Mouse (Mus musculus) hindbrain, embryonic 11.5 days (tissue): ENCODE measurements around the gene Styx. TPM values are rescaled to one million over a fixed set of nuclear protein-coding genes. Genes with fewer than 3 reads are reported as not detected.

Source experiments
- ATAC-seq: fragments of 200-750 bp; cut with Nextera tagmentation; 2 replicates; pipeline ENCODE4 v1.8.0; 2017; ENCODE audit warnings: mild to moderate bottlenecking, moderate TSS enrichment, moderate library complexity; ENCODE audit not compliant: low FRiP score
- DNase-seq: peaks from one replicate; pipeline ENCODE4 v3.0.0-alpha.2; 2015; ENCODE audit warnings: low spot score
- H3K27ac ChIP-seq: fragments of 300-500 bp; sonication (generic); 2 replicates; pipeline ENCODE4 v1.5.1; 2014; ENCODE audit warnings: mild to moderate bottlenecking, low read depth, low read length
- H3K27me3 ChIP-seq: fragments of 300-500 bp; sonication (generic); 2 replicates; pipeline ENCODE4 v1.6.1; 2014; ENCODE audit warnings: mild to moderate bottlenecking, low read length, moderate library complexity, mixed read lengths; ENCODE audit not compliant: control insufficient read depth, insufficient read depth
- H3K36me3 ChIP-seq: fragments of 300-500 bp; sonication (generic); 2 replicates; pipeline ENCODE4 v1.6.1; 2014; ENCODE audit warnings: mild to moderate bottlenecking, low read length, moderate library complexity, mixed read lengths; ENCODE audit not compliant: control insufficient read depth, insufficient read depth
- H3K4me1 ChIP-seq: fragments of 300-500 bp; sonication (generic); replicated peaks from 2 replicates; pipeline ENCODE4 v1.6.1; 2014; ENCODE audit warnings: low read length, mixed read lengths; ENCODE audit not compliant: control insufficient read depth, insufficient read depth
- H3K4me2 ChIP-seq: fragments of 300-500 bp; sonication (generic); replicated peaks from 2 replicates; pipeline ENCODE4 v1.6.1; 2014; ENCODE audit warnings: mild to moderate bottlenecking, low read depth, low read length
- H3K4me3 ChIP-seq: fragments of 300-500 bp; sonication (generic); 2 replicates; pipeline ENCODE4 v1.5.1; 2014; ENCODE audit warnings: low read depth, low read length
- H3K9ac ChIP-seq: fragments of 300-500 bp; sonication (generic); 2 replicates; pipeline ENCODE4 v1.6.1; 2014; ENCODE audit warnings: low read depth, low read length
- H3K9me3 ChIP-seq: fragments of 300-500 bp; sonication (generic); 2 replicates; pipeline ENCODE4 v1.6.1; 2016; ENCODE audit warnings: low read length; ENCODE audit not compliant: control insufficient read depth
- WGBS: fragments of 180-500 bp; shearing (Covaris S2); extraction: QIAGEN DNeasy Blood & Tissue Kit; methylation state at CpG from one replicate; pipeline ENCODE4 v1.1.7; 2014; 5-methylcytosine and 5-hydroxymethylcytosine counted together
- polyA plus RNA-seq: library from polyadenylated mRNA; unstranded; fragments of >200 nt; fragmentation: Nextera tagmentation; extraction: Ambion mirVana; gene quantifications from 2 replicates; pipeline ENCODE4 v1.2.1, GENCODE M21; 2014

The Styx gene
- polyA plus RNA-seq: 35.2 and 51.6 TPM in 2 replicates

DNA sequence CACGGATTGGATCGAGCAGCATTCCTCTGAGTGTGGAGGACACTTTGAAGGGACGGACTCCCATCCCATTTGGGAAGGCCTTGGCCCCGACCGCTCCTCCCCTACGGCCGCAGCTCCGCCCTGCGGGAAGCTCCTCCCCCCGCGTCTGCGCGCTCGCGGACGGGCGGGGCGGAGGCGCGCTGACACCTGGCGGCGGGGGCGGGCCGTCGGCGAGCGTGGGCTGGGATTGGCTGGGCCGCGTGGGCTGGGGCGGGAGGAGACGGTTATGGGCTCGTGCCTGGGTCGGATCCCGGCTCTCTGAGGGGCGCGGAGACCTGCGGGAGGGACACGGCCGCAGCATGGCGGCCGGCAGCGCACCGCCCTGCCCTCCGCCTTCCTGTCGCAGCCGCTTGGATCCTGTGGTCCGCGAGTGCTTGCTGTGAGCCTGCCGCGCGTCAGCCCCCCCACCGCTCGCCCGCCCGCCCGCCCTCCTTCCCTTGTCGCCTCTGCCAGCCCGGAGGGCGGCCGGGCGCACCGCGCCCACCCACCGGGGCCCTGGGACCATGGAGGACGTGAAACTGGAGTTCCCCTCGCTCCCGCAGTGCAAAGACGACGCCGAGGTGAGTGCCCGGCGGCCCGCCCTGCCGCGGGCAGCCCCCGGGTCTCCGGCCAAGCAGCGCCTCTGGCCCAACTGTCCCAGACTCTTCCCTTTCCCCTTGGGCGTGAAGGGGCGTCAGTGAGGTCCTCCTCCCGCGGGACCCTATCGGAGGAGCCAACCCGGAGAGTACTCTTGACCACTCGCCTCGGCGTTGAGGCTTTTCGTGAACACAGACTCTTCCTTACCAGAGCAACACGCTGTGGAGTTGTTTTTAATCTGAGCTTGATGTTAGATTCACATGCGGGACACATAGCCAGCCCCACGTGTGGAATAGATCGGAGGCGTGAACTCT is at the start of gene Styx:
Gene Styx, plus strand, starts transcription at position 163 of the 929 bp plus-strand sequence.
- peak within 1 kb of the TSS; percentile 78 for H3K9ac ChIP-seq
- ATAC-seq: peak; percentile 99
- no peaks in the 10 kb centered on the region for H3K27me3 ChIP-seq

DNA sequence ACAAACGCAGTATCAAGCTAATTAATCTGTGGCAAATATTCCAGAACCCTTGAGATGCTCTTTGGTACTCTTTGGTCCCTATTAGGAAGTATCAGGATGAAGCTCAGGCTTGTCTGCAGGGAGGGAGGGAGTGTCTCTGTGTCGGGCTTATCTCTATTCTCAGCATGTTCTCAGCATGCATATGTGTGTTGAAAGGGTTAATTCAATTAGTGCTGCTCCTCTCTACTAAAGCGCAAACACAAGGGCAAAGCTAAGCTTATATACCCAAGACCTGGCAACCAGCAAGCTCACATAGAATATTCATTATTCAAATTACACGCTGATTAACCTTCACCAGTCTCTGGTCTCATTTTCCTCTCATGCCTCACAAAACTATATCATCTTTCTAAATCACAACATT is 47.0 kb upstream of the Styx start:
- Histone ChIP-seq H3K27me3 (no peaks in the 10 kb centered on the region), H3K4me1 (no peaks in the 10 kb centered on the region), H3K36me3 (no peaks in the 10 kb centered on the region), H3K4me2 (no peak overlapping the region), H3K27ac (no peak overlapping the region), H3K9ac (no peak overlapping the region), H3K9me3 (no peaks in the 10 kb centered on the region), H3K4me3 (no peak overlapping the region)
- WGBS: 47% methylated on average over 4 of the region's 4 CpGs
- ATAC-seq (peak; percentile 86), DNase-seq (peak; percentile 26)

More for the DNA sequence above, at the start of gene Styx:
- peaks cover 6% of the 10 kb centered on the region; the same call in 1 of the 2 replicates for H3K36me3 ChIP-seq
- peak within 1 kb of the TSS; percentile 73 for H3K4me3 ChIP-seq
- no peaks in the 10 kb centered on the region for H3K9me3 ChIP-seq
- H3K4me2 ChIP-seq: peak within 1 kb of the TSS; percentile 76
- H3K27ac ChIP-seq: peak within 1 kb of the TSS; percentile 60
- under 1% methylated on average over 58 of the region's 93 CpGs for WGBS
- no peaks in the 10 kb centered on the region for H3K4me1 ChIP-seq
- DNase-seq: peak; percentile 95

DNA sequence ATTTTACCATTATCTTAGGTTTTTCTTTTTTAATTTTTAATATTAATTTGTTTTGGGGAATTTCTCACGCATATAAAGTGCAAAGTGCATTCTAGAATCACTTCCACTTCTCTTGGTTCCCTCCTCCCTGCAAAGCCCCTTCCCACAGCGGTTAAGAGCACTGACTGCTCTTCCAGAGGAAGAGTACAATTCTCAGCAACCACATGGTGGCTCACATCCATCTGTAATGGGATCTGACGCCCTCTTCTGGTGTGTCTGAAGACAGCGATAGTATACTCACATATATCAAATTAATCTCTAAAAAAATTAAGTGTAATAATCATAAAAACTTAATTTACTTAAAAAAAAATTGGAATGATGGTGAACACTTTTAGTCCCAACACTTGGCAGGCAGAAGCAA is 46.5 kb upstream of the Styx start:
- Histone ChIP-seq H3K27me3 (no peaks in the 10 kb centered on the region), H3K4me1 (no peaks in the 10 kb centered on the region), H3K9ac (no peak overlapping the region), H3K4me2 (no peak overlapping the region), H3K36me3 (no peaks in the 10 kb centered on the region), H3K27ac (no peak overlapping the region), H3K9me3 (no peaks in the 10 kb centered on the region), H3K4me3 (no peak overlapping the region)
- no peak for DNase-seq
- WGBS: 62% methylated on average over 4 of the region's 4 CpGs
- peak; percentile 71; the same call in 1 of the 2 replicates for ATAC-seq

DNA sequence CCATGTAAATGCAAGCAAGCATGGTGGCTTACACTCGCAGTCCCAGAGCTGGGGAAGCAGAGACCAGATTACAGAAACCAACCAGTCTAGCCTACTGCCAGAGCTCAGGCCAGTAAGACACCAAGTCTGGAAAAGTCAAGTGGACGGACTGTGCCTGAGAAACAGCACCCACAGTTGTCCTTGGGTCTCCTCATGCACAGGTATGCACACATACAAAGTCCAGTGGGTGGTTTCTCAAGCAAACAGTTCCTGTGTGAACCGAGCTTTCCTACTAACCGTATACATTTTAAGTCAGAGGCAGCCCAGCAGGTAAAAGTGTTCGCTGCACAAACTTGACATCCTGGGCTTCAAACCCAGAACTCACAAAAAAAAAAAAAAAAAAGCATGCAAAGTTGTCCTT is 45.0 kb upstream of the Styx start:
- Histone ChIP-seq H3K4me2 (no peak overlapping the region), H3K4me3 (no peak overlapping the region), H3K27me3 (no peaks in the 10 kb centered on the region), H3K27ac (no peak overlapping the region), H3K4me1 (no peaks in the 10 kb centered on the region), H3K9ac (no peak overlapping the region), H3K9me3 (no peaks in the 10 kb centered on the region), H3K36me3 (no peaks in the 10 kb centered on the region)
- DNase-seq (no peak), ATAC-seq (no peak)
- WGBS: 92% methylated on average over 5 of the region's 5 CpGs

DNA sequence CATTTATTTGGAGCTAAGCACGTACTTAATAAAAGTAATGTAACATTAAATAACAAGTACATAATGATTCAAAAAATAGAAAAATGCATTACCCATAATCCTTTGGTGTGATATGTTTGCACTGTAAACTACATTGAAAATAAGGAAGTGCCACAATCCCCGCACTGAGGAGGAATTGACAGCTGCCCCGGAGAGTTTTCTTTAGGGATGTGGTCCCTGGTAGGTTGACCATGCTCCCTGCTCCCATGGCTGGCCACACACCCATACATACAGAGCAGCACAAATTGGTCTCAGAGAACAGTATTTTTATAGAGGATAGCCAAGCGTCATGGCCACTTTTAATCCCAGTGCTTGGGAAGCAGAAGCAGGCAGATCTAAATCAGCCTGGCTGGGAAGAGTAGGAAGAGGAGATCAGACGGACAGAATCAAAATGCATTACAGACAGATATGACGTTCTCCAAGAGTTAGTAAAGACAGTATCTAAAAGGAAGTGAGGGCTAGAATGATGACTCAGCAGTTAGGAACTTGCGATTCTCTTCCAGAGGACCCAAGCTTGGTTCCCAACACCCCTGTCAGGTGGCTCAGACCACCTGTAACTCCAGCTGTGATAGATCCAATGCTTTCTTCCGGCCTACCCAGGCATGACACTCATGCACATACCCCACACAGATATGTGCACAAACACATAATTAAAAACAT is 43.1 kb upstream of the Styx start:
- H3K36me3 ChIP-seq: no peaks in the 10 kb centered on the region
- WGBS: 94% methylated on average over 8 of the region's 8 CpGs
- DNase-seq: no peak

DNA sequence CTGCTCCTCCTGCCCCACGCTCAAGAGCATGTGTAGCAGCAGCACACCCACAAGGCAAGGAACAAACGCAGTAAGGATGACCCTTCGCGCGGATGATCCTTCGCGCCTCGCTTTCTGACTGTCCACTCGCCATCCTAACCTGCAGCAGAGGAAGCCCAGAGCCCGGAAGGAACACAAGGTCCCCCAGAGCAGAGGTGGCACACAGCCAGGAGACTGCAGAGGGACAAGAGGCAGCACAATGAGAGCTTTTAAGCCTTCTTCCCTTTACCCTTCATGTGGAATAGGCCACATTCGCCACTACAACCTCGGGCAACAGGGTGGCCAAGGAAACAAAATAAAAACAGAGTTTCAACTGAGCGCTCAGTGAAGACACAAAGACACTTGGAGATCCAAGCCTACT is 41.2 kb upstream of the Styx start:
- no peak overlapping the region for H3K4me2 ChIP-seq
- no peaks in the 10 kb centered on the region for H3K9me3 ChIP-seq
- H3K27me3 ChIP-seq: no peaks in the 10 kb centered on the region
- no peaks in the 10 kb centered on the region for H3K36me3 ChIP-seq
- H3K4me3 ChIP-seq: no peak overlapping the region
- ATAC-seq (no peak), DNase-seq (no peak)
- WGBS: 93% methylated on average over 13 of the region's 13 CpGs
- H3K9ac ChIP-seq: no peak overlapping the region
- no peak overlapping the region for H3K27ac ChIP-seq
- no peaks in the 10 kb centered on the region for H3K4me1 ChIP-seq

More for the DNA sequence above, 43.1 kb upstream of the Styx start:
- no peak for ATAC-seq
- Histone ChIP-seq H3K4me2 (no peak overlapping the region), H3K27ac (no peak overlapping the region), H3K9ac (no peak overlapping the region), H3K4me3 (no peak overlapping the region), H3K27me3 (no peaks in the 10 kb centered on the region), H3K9me3 (no peaks in the 10 kb centered on the region), H3K4me1 (no peaks in the 10 kb centered on the region)

DNA sequence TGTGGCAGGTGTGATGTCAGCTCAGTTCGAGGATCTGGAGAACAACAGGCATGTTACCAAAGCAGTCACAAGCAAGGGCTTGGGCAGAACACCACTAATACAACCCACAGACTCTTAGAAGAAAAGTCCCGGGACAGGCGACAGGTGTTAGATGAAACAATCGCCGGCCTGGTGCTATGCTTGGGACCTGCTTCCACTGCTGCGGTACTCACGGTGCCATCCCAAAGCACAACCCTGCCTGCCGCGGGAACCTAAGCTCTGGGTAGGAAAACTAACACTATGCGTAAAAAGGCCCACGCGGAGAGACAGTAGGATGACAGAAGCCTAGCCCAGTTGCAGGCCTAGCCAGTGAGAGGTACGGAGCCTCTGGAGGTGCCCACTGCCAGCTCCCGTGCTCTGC is 40.8 kb upstream of the Styx start:
- WGBS: 90% methylated on average over 14 of the region's 14 CpGs
- Histone ChIP-seq H3K27ac (no peak overlapping the region), H3K36me3 (no peaks in the 10 kb centered on the region), H3K9me3 (no peaks in the 10 kb centered on the region), H3K4me2 (no peak overlapping the region), H3K9ac (no peak overlapping the region), H3K4me1 (no peaks in the 10 kb centered on the region), H3K27me3 (no peaks in the 10 kb centered on the region), H3K4me3 (no peak overlapping the region)
- ATAC-seq (no peak), DNase-seq (no peak)

DNA sequence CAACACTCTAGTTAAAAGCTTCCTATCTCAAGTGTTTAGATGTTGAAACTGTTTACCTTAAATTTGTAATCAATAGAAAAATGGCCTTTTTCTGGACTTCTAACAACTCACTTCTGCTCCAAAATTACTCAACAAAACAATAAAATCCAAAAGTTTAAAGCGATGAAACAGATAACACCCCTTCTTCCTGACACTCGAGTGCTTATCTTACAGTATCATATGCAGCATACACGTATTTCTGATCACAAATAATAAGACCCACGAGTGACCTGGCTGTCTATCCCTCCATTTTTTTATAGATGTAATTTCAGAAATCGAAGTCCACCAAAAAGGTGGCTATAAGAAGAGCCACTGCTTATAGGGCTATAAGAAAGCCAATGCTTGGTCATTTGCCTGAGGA is 34.0 kb upstream of the Styx start:
- Histone ChIP-seq H3K4me3 (peak overlapping the region; percentile 91), H3K9ac (no peak overlapping the region), H3K27ac (no peak overlapping the region), H3K36me3 (no peaks in the 10 kb centered on the region), H3K4me2 (peak overlapping the region; percentile 82), H3K4me1 (no peaks in the 10 kb centered on the region), H3K27me3 (no peaks in the 10 kb centered on the region), H3K9me3 (no peaks in the 10 kb centered on the region)
- 87% methylated on average over 5 of the region's 5 CpGs for WGBS
- ATAC-seq (no peak), DNase-seq (no peak)
